Mouse (Mus musculus) neural tube, embryonic 14.5 days (tissue): ENCODE data around the gene Shisa8. TPM values are rescaled to one million over a fixed set of nuclear protein-coding genes. Genes with fewer than 3 reads are reported as not detected.

Experiments
- ATAC-seq: fragments of 200-750 bp; cut with Nextera tagmentation; 2 replicates; pipeline ENCODE4 v1.8.0; 2017; ENCODE audit warnings: low read depth, mild to moderate bottlenecking, moderate TSS enrichment, moderate library complexity
- H3K27ac ChIP-seq: fragments of 300-500 bp; sonication (generic); 2 replicates; pipeline ENCODE4 v1.5.1; 2014; ENCODE audit warnings: low read depth, mild to moderate bottlenecking, control low read depth, low read length, moderate library complexity, mixed read lengths
- H3K27me3 ChIP-seq: fragments of 300-500 bp; sonication (generic); 2 replicates; pipeline ENCODE4 v1.6.1; 2014; ENCODE audit warnings: low read length; ENCODE audit not compliant: control insufficient read depth, insufficient read depth
- H3K36me3 ChIP-seq: fragments of 300-500 bp; sonication (generic); 2 replicates; pipeline ENCODE4 v1.6.1; 2014; ENCODE audit warnings: low read length, mixed read lengths; ENCODE audit not compliant: control insufficient read depth, insufficient read depth
- H3K4me1 ChIP-seq: fragments of 300-500 bp; sonication (generic); 2 replicates; pipeline ENCODE4 v1.6.1; 2014; ENCODE audit warnings: low read length; ENCODE audit not compliant: control insufficient read depth, insufficient read depth
- H3K4me2 ChIP-seq: fragments of 300-500 bp; sonication (generic); 2 replicates; pipeline ENCODE4 v1.6.1; 2014; ENCODE audit warnings: mild to moderate bottlenecking, low read depth, low read length, control low read depth
- H3K4me3 ChIP-seq: fragments of 300-500 bp; sonication (generic); 2 replicates; pipeline ENCODE4 v1.5.1; 2014; ENCODE audit warnings: low read depth, low read length, control low read depth, mixed read lengths
- H3K9ac ChIP-seq: fragments of 300-500 bp; sonication (generic); replicated peaks from 2 replicates; pipeline ENCODE4 v1.6.1; 2014; ENCODE audit warnings: low read depth, mild to moderate bottlenecking, control low read depth, low read length, mixed read lengths
- H3K9me3 ChIP-seq: fragments of 300-500 bp; sonication (generic); 2 replicates; pipeline ENCODE4 v1.6.1; 2016; ENCODE audit warnings: low read length; ENCODE audit not compliant: control insufficient read depth
- WGBS: fragments of 180-500 bp; shearing (Covaris S2); extraction: QIAGEN DNeasy Blood & Tissue Kit; methylation state at CpG from one replicate; pipeline ENCODE4 v1.1.7; 2014; 5-methylcytosine and 5-hydroxymethylcytosine counted together
- polyA plus RNA-seq: library from polyadenylated mRNA; unstranded; fragments of >200 nt; fragmentation: Nextera tagmentation; extraction: Ambion mirVana; gene quantifications from 2 replicates; pipeline ENCODE4 v1.2.1, GENCODE M21; 2014

Shisa8 gene
- polyA plus RNA-seq, 1 experiment from 2014 or later: 6.9 TPM

- no peak for ATAC-seq
- Histone ChIP-seq H3K4me2 (no peak overlapping the region), H3K36me3 (no peaks in the 10 kb centered on the region), H3K4me1 (peaks cover 5% of the 10 kb centered on the region; the same call in 1 of the 2 replicates), H3K9me3 (no peaks in the 10 kb centered on the region), H3K27me3 (0 out of 2 replicates have a peak, but pooled peaks cover 3% of the 10 kb centered on the region), H3K27ac (no peak overlapping the region), H3K4me3 (no peak overlapping the region), H3K9ac (no peak overlapping the region)
- 91% methylated on average over 5 of the region's 5 CpGs for WGBS
Observed at GRCm38 (mm10) chr15:82225769-82226168, 13.2 kb upstream of the Shisa8 start.

GRCm38 (mm10) chr15:82224602-82225215 lies 12.1 kb upstream of the Shisa8 start:
- ATAC-seq: peak; percentile 24; the same call in 1 of the 2 replicates
- H3K9ac ChIP-seq: no peak overlapping the region
- no peaks in the 10 kb centered on the region for H3K36me3 ChIP-seq
- no peak overlapping the region for H3K27ac ChIP-seq
- 47% methylated on average over 7 of the region's 7 CpGs for WGBS
- 0 out of 2 replicates have a peak, but pooled peaks cover 3% of the 10 kb centered on the region for H3K27me3 ChIP-seq
- H3K4me1 ChIP-seq: peaks cover 5% of the 10 kb centered on the region; the same call in 1 of the 2 replicates
- peak overlapping the region; percentile 59 for H3K4me2 ChIP-seq
- no peaks in the 10 kb centered on the region for H3K9me3 ChIP-seq
- H3K4me3 ChIP-seq: no peak overlapping the region; the same call in 1 of the 2 replicates

- no peak within 1 kb of the TSS for H3K27ac ChIP-seq
- no peaks in the 10 kb centered on the region for H3K9me3 ChIP-seq
- H3K9ac ChIP-seq: peak within 1 kb of the TSS; percentile 25; the same call in 1 of the 2 replicates
- H3K4me2 ChIP-seq: peak within 1 kb of the TSS; percentile 59
- no peak for ATAC-seq
- 2% methylated on average over 44 of the region's 44 CpGs for WGBS
- H3K4me1 ChIP-seq: peaks cover 5% of the 10 kb centered on the region; the same call in 1 of the 2 replicates
- 0 out of 2 replicates have a peak, but pooled peaks cover 3% of the 10 kb centered on the region for H3K27me3 ChIP-seq
- no peaks in the 10 kb centered on the region for H3K36me3 ChIP-seq
- H3K4me3 ChIP-seq: peak within 1 kb of the TSS; percentile 24
Observed at GRCm38 (mm10) chr15:82223657-82224601, 11.3 kb upstream of the Shisa8 start, which contains the start of gene Tnfrsf13c. Gene Tnfrsf13c, minus strand, starts transcription at chr15:82224369.

- Histone ChIP-seq H3K9me3 (no peaks in the 10 kb centered on the region), H3K4me2 (no peak overlapping the region)
- ATAC-seq: no peak
Observed at GRCm38 (mm10) chr15:82223251-82223650, 10.6 kb upstream of the Shisa8 start.

GRCm38 (mm10) chr15:82221104-82221860 lies 8.7 kb upstream of the Shisa8 start:
- WGBS: 74% methylated on average over 14 of the region's 14 CpGs
- H3K27ac ChIP-seq: no peak overlapping the region
- no peaks in the 10 kb centered on the region for H3K9me3 ChIP-seq
- no peak overlapping the region for H3K4me2 ChIP-seq
- no peaks in the 10 kb centered on the region for H3K36me3 ChIP-seq
- H3K9ac ChIP-seq: no peak overlapping the region
- ATAC-seq: no peak
- no peak overlapping the region for H3K4me3 ChIP-seq
- 0 out of 2 replicates have a peak, but pooled peaks cover 3% of the 10 kb centered on the region for H3K27me3 ChIP-seq
- peaks cover 9% of the 10 kb centered on the region; the same call in 1 of the 2 replicates for H3K4me1 ChIP-seq

More at GRCm38 (mm10) chr15:82223251-82223650, 10.6 kb upstream of the Shisa8 start:
- Histone ChIP-seq H3K4me1 (peaks cover 5% of the 10 kb centered on the region; the same call in 1 of the 2 replicates), H3K4me3 (no peak overlapping the region), H3K27ac (no peak overlapping the region), H3K9ac (no peak overlapping the region), H3K36me3 (no peaks in the 10 kb centered on the region), H3K27me3 (0 out of 2 replicates have a peak, but pooled peaks cover 3% of the 10 kb centered on the region)
- 58% methylated on average over 7 of the region's 7 CpGs for WGBS

- Histone ChIP-seq H3K36me3 (no peaks in the 10 kb centered on the region), H3K4me3 (no peak overlapping the region), H3K4me1 (peaks cover 9% of the 10 kb centered on the region; the same call in 1 of the 2 replicates), H3K27ac (no peak overlapping the region), H3K9ac (no peak overlapping the region), H3K4me2 (no peak overlapping the region), H3K9me3 (no peaks in the 10 kb centered on the region), H3K27me3 (0 out of 2 replicates have a peak, but pooled peaks cover 7% of the 10 kb centered on the region)
- 73% methylated on average over 11 of the region's 12 CpGs for WGBS
- no peak for ATAC-seq
Observed at GRCm38 (mm10) chr15:82220003-82220675, 7.5 kb upstream of the Shisa8 start.

- H3K27ac ChIP-seq: no peak overlapping the region
- peaks cover 6% of the 10 kb centered on the region; the same call in 1 of the 2 replicates for H3K4me1 ChIP-seq
- no peak overlapping the region for H3K4me2 ChIP-seq
- no peak for ATAC-seq
- peaks cover 7% of the 10 kb centered on the region for H3K27me3 ChIP-seq
- no peak overlapping the region for H3K9ac ChIP-seq
- no peaks in the 10 kb centered on the region for H3K9me3 ChIP-seq
- H3K36me3 ChIP-seq: no peaks in the 10 kb centered on the region
- no peak overlapping the region for H3K4me3 ChIP-seq
- WGBS: 77% methylated on average over 26 of the region's 26 CpGs
Observed at GRCm38 (mm10) chr15:82218778-82219666, 6.4 kb upstream of the Shisa8 start.
